Mouse (Mus musculus) myocyte (in vitro differentiated cells): Measurements from ENCODE around the gene Lpp.

Experiments
- MAX ChIP-seq: IDR thresholded peaks from one replicate; pipeline ENCODE4 v1.6.1; 2011; ENCODE audit warnings: low read depth, mild to moderate bottlenecking, control low read depth
- MYOD1 ChIP-seq, 3 experiments: IDR thresholded peaks; one replicate each; pipeline ENCODE4 v1.6.1; 2011; ENCODE audit warnings: control low read depth in 2 of 3, low read depth in 2 of 3, mild to moderate bottlenecking in 2 of 3, moderate library complexity in 1 of 3; ENCODE audit not compliant: insufficient read length in 2 of 3, control insufficient read depth in 1 of 3
- POLR2A ChIP-seq: IDR thresholded peaks from one replicate; pipeline ENCODE4 v1.6.1; 2011; ENCODE audit warnings: low read depth, mild to moderate bottlenecking, control low read depth, moderate library complexity; ENCODE audit not compliant: insufficient read length

GRCm38 (mm10) chr16:24930621-24931020, 537.3 kb downstream of the Lpp start:
- no peak for TF ChIP-seq POLR2A
- TF ChIP-seq MAX = no peak
- no peak for TF ChIP-seq MYOD1 (IDR thresholded peaks at IDR 0.05; ENCODE audit: control insufficient read depth in 1 of 3, insufficient read length in 2 of 3, low read depth in 2 of 3)
